Mouse (Mus musculus) neural tube, embryonic 11.5 days (tissue): ENCODE results near the gene Defb19. TPM values are rescaled to one million over a fixed set of nuclear protein-coding genes. Genes with fewer than 3 reads are reported as not detected.

Experiments
- ATAC-seq: fragments of 200-750 bp; cut with Nextera tagmentation; 2 replicates; pipeline ENCODE4 v1.8.0; 2017; ENCODE audit warnings: moderate number of reproducible peaks, mild to moderate bottlenecking, moderate TSS enrichment, moderate library complexity; ENCODE audit not compliant: insufficient read depth, low FRiP score, low TSS enrichment
- DNase-seq: peaks from one replicate; pipeline ENCODE4 v3.0.0-alpha.2; 2015; ENCODE audit warnings: low spot score
- H3K27ac ChIP-seq: fragments of 300-500 bp; sonication (generic); 2 replicates; pipeline ENCODE4 v1.5.1; 2014; ENCODE audit warnings: low read depth, mild to moderate bottlenecking, low read length
- H3K27me3 ChIP-seq: fragments of 300-500 bp; sonication (generic); 2 replicates; pipeline ENCODE4 v1.6.1; 2014; ENCODE audit warnings: mild to moderate bottlenecking, low read length, mixed read lengths; ENCODE audit not compliant: control insufficient read depth, insufficient read depth
- H3K36me3 ChIP-seq: fragments of 300-500 bp; sonication (generic); 2 replicates; pipeline ENCODE4 v1.6.1; 2014; ENCODE audit warnings: mild to moderate bottlenecking, low read length, moderate library complexity, mixed read lengths; ENCODE audit not compliant: control insufficient read depth, insufficient read depth
- H3K4me1 ChIP-seq: fragments of 300-500 bp; sonication (generic); 2 replicates; pipeline ENCODE4 v1.6.1; 2014; ENCODE audit warnings: low read length, mixed read lengths; ENCODE audit not compliant: control insufficient read depth, insufficient read depth
- H3K4me2 ChIP-seq: fragments of 300-500 bp; sonication (generic); 2 replicates; pipeline ENCODE4 v1.6.1; 2014; ENCODE audit warnings: low read depth, mild to moderate bottlenecking, moderate library complexity
- H3K4me3 ChIP-seq: fragments of 300-500 bp; sonication (generic); 2 replicates; pipeline ENCODE4 v1.5.1; 2014; ENCODE audit warnings: low read depth, low read length
- H3K9ac ChIP-seq: fragments of 300-500 bp; sonication (generic); 2 replicates; pipeline ENCODE4 v1.6.1; 2014; ENCODE audit warnings: mild to moderate bottlenecking, low read length
- H3K9me3 ChIP-seq: fragments of 300-500 bp; sonication (generic); 2 replicates; pipeline ENCODE4 v1.6.1; 2016; ENCODE audit warnings: low read length; ENCODE audit not compliant: control insufficient read depth
- WGBS: fragments of 180-500 bp; shearing (Covaris S2); extraction: QIAGEN DNeasy Blood & Tissue Kit; methylation state at CpG from one replicate; pipeline ENCODE4 v1.1.7; 2014; 5-methylcytosine and 5-hydroxymethylcytosine counted together
- polyA plus RNA-seq: library from polyadenylated mRNA; unstranded; fragments of >200 nt; fragmentation: Nextera tagmentation; extraction: Ambion mirVana; gene quantifications from 2 replicates; pipeline ENCODE4 v1.2.1, GENCODE M21; 2014

Defb19 gene
- not detected in 2 replicates for polyA plus RNA-seq

GRCm38 (mm10) chr2:152580107-152580506 lies at the start of gene Defb19:
Gene Defb19, minus strand, starts transcription at chr2:152580312.
- Histone ChIP-seq H3K27me3 (no peaks in the 10 kb centered on the region), H3K27ac (no peak within 1 kb of the TSS), H3K4me2 (no peak within 1 kb of the TSS), H3K4me3 (no peak within 1 kb of the TSS), H3K4me1 (no peaks in the 10 kb centered on the region), H3K9ac (no peak within 1 kb of the TSS), H3K9me3 (no peaks in the 10 kb centered on the region), H3K36me3 (no peaks in the 10 kb centered on the region)
- WGBS = 78% methylated on average over 7 of the region's 7 CpGs
- ATAC-seq = no peak
- DNase-seq = no peak

- no peak for DNase-seq
- Histone ChIP-seq H3K4me1 (peaks cover 5% of the 10 kb centered on the region; the same call in 1 of the 2 replicates), H3K4me3 (no peak overlapping the region), H3K36me3 (no peaks in the 10 kb centered on the region), H3K27me3 (peaks cover 33% of the 10 kb centered on the region), H3K27ac (no peak overlapping the region), H3K9ac (no peak overlapping the region), H3K4me2 (no peak overlapping the region), H3K9me3 (no peaks in the 10 kb centered on the region)
- WGBS = 89% methylated on average over 6 of the region's 6 CpGs
- ATAC-seq = no peak
These were observed 49.8 kb upstream of the Defb19 start for GRCm38 (mm10) chr2:152629904-152630303.

- ATAC-seq (no peak), DNase-seq (no peak)
- no peaks in the 10 kb centered on the region for H3K36me3 ChIP-seq
- H3K9me3 ChIP-seq = no peaks in the 10 kb centered on the region
- peaks cover 5% of the 10 kb centered on the region; the same call in 1 of the 2 replicates for H3K4me1 ChIP-seq
- no peak overlapping the region for H3K4me3 ChIP-seq
- H3K27ac ChIP-seq = no peak overlapping the region
- no peak overlapping the region for H3K9ac ChIP-seq
- H3K27me3 ChIP-seq = peaks cover 33% of the 10 kb centered on the region
- 68% methylated on average over 3 of the region's 3 CpGs for WGBS
- no peak overlapping the region for H3K4me2 ChIP-seq
These were observed 49.1 kb upstream of the Defb19 start for GRCm38 (mm10) chr2:152629239-152629638.

- WGBS = 42% methylated on average over 17 of the region's 17 CpGs
These were observed 48.0 kb upstream of the Defb19 start for GRCm38 (mm10) chr2:152628066-152628465.

GRCm38 (mm10) chr2:152626774-152627591 lies 46.9 kb upstream of the Defb19 start, which contains the start of gene Rem1:
Gene Rem1, plus strand, starts transcription at chr2:152626951.
- peaks cover 33% of the 10 kb centered on the region for H3K27me3 ChIP-seq

More at GRCm38 (mm10) chr2:152628066-152628465, 48.0 kb upstream of the Defb19 start:
- peaks cover 33% of the 10 kb centered on the region for H3K27me3 ChIP-seq
- H3K4me3 ChIP-seq = no peak overlapping the region
- DNase-seq (no peak), ATAC-seq (no peak)
- no peak overlapping the region for H3K27ac ChIP-seq
- peaks cover 5% of the 10 kb centered on the region; the same call in 1 of the 2 replicates for H3K4me1 ChIP-seq
- no peak overlapping the region for H3K4me2 ChIP-seq
- no peaks in the 10 kb centered on the region for H3K9me3 ChIP-seq
- H3K9ac ChIP-seq = no peak overlapping the region
- H3K36me3 ChIP-seq = no peaks in the 10 kb centered on the region

GRCm38 (mm10) chr2:152625256-152625655 lies 45.1 kb upstream of the Defb19 start:
- no peak overlapping the region for H3K4me3 ChIP-seq
- H3K27ac ChIP-seq = no peak overlapping the region
- peaks cover 5% of the 10 kb centered on the region; the same call in 1 of the 2 replicates for H3K4me1 ChIP-seq
- ATAC-seq (0 out of 2 replicates have a peak, but pooled peaks have one; percentile 38), DNase-seq (no peak)
- H3K9ac ChIP-seq = no peak overlapping the region
- WGBS = 0% methylated on average over 1 of the region's 1 CpGs
- H3K27me3 ChIP-seq = peaks cover 33% of the 10 kb centered on the region
- no peaks in the 10 kb centered on the region for H3K36me3 ChIP-seq
- H3K4me2 ChIP-seq = no peak overlapping the region
- no peaks in the 10 kb centered on the region for H3K9me3 ChIP-seq

More at GRCm38 (mm10) chr2:152626774-152627591, 46.9 kb upstream of the Defb19 start, which contains the start of gene Rem1:
- Histone ChIP-seq H3K9me3 (no peaks in the 10 kb centered on the region), H3K9ac (no peak within 1 kb of the TSS; the same call in 1 of the 2 replicates), H3K4me1 (peaks cover 5% of the 10 kb centered on the region; the same call in 1 of the 2 replicates), H3K4me2 (peak within 1 kb of the TSS; percentile 49), H3K36me3 (no peaks in the 10 kb centered on the region), H3K4me3 (peak within 1 kb of the TSS; percentile 32), H3K27ac (no peak within 1 kb of the TSS)
- no peak for ATAC-seq
- DNase-seq = no peak
- WGBS = 1% methylated on average over 59 of the region's 59 CpGs

- 94% methylated on average over 2 of the region's 2 CpGs for WGBS
- peaks cover 33% of the 10 kb centered on the region for H3K27me3 ChIP-seq
These were observed 44.5 kb upstream of the Defb19 start for GRCm38 (mm10) chr2:152624566-152624965.

GRCm38 (mm10) chr2:152622953-152623352 lies 42.8 kb upstream of the Defb19 start, which contains the start of gene Defb25:
Gene Defb25, minus strand, starts transcription at chr2:152623053.
- H3K9me3 ChIP-seq = no peaks in the 10 kb centered on the region
- ATAC-seq (no peak), DNase-seq (no peak)
- H3K4me3 ChIP-seq = no peak within 1 kb of the TSS
- WGBS = 84% methylated on average over 7 of the region's 7 CpGs
- H3K36me3 ChIP-seq = no peaks in the 10 kb centered on the region
- H3K27ac ChIP-seq = no peak within 1 kb of the TSS
- peaks cover 24% of the 10 kb centered on the region for H3K27me3 ChIP-seq
- no peak within 1 kb of the TSS for H3K9ac ChIP-seq
- H3K4me2 ChIP-seq = no peak within 1 kb of the TSS
- peaks cover 5% of the 10 kb centered on the region; the same call in 1 of the 2 replicates for H3K4me1 ChIP-seq

More at GRCm38 (mm10) chr2:152624566-152624965, 44.5 kb upstream of the Defb19 start:
- H3K36me3 ChIP-seq = no peaks in the 10 kb centered on the region
- H3K4me2 ChIP-seq = no peak overlapping the region
- no peak overlapping the region for H3K9ac ChIP-seq
- ATAC-seq = no peak
- peaks cover 5% of the 10 kb centered on the region; the same call in 1 of the 2 replicates for H3K4me1 ChIP-seq
- no peaks in the 10 kb centered on the region for H3K9me3 ChIP-seq
- H3K4me3 ChIP-seq = no peak overlapping the region
- no peak for DNase-seq
- no peak overlapping the region for H3K27ac ChIP-seq
